Mouse (Mus musculus) forebrain, embryonic 12.5 days (tissue): Measurements from ENCODE around the gene Car6. TPM values are rescaled to one million over a fixed set of nuclear protein-coding genes. Genes with fewer than 3 reads are reported as not detected.

Experiments used
- ATAC-seq: fragments of 200-750 bp; cut with Nextera tagmentation; 2 replicates; pipeline ENCODE4 v1.8.0; 2017; ENCODE audit warnings: moderate TSS enrichment; ENCODE audit not compliant: low FRiP score
- H3K27ac ChIP-seq: fragments of 300-500 bp; sonication (generic); 2 replicates; pipeline ENCODE4 v1.5.1; 2016; ENCODE audit warnings: mild to moderate bottlenecking
- H3K27me3 ChIP-seq: fragments of 300-500 bp; sonication (generic); 2 replicates; pipeline ENCODE4 v1.6.1; 2016; ENCODE audit warnings: mild to moderate bottlenecking
- H3K36me3 ChIP-seq: fragments of 300-500 bp; sonication (generic); replicated peaks from 2 replicates; pipeline ENCODE4 v1.6.1; 2016; ENCODE audit warnings: mild to moderate bottlenecking
- H3K4me1 ChIP-seq: fragments of 300-500 bp; sonication (generic); 2 replicates; pipeline ENCODE4 v1.6.1; 2016
- H3K4me2 ChIP-seq: fragments of 300-500 bp; sonication (generic); 2 replicates; pipeline ENCODE4 v1.6.1; 2016; ENCODE audit warnings: mild to moderate bottlenecking, moderate library complexity
- H3K4me3 ChIP-seq: fragments of 300-500 bp; sonication (generic); replicated peaks from 2 replicates; pipeline ENCODE4 v1.5.1; 2016; ENCODE audit warnings: mild to moderate bottlenecking
- H3K9ac ChIP-seq: fragments of 300-500 bp; sonication (generic); 2 replicates; pipeline ENCODE4 v1.6.1; 2016; ENCODE audit warnings: mild to moderate bottlenecking
- H3K9me3 ChIP-seq: fragments of 300-500 bp; sonication (generic); 2 replicates; pipeline ENCODE4 v1.6.1; 2016
- WGBS: fragments of 180-500 bp; shearing (Covaris S2); methylation state at CpG from one replicate; pipeline ENCODE4 v1.1.7; 2016; 5-methylcytosine and 5-hydroxymethylcytosine counted together
- polyA plus RNA-seq: library from polyadenylated mRNA; unstranded; fragments of >200 nt; fragmentation: Nextera tagmentation; extraction: Ambion mirVana; gene quantifications from 2 replicates; pipeline ENCODE4 v1.2.1, GENCODE M21; 2016

Gene Car6
- polyA plus RNA-seq, 1 experiment from 2014 or later = not detected

- peaks cover 56% of the 10 kb centered on the region for H3K4me1 ChIP-seq
- ATAC-seq = no peak
Observed at GRCm38 (mm10) chr4:150237636-150238361, 36.7 kb upstream of the Car6 start.

GRCm38 (mm10) chr4:150236521-150237481, 35.7 kb upstream of the Car6 start, which contains the start of gene Eno1:
Gene Eno1 (plus strand): TSS chr4:150236721.
- Histone ChIP-seq H3K9me3 (no peaks in the 10 kb centered on the region), H3K27me3 (peaks cover 6% of the 10 kb centered on the region; the same call in 1 of the 2 replicates), H3K27ac (peak within 1 kb of the TSS; percentile 99), H3K4me2 (peak within 1 kb of the TSS; percentile 87), H3K36me3 (peaks cover 14% of the 10 kb centered on the region), H3K4me1 (peaks cover 51% of the 10 kb centered on the region), H3K9ac (peak within 1 kb of the TSS; percentile 87), H3K4me3 (peak within 1 kb of the TSS; percentile 82)
- under 1% methylated on average over 77 of the region's 78 CpGs for WGBS
- ATAC-seq = peak; percentile 97

More at GRCm38 (mm10) chr4:150237636-150238361, 36.7 kb upstream of the Car6 start:
- Histone ChIP-seq H3K9ac (peak overlapping the region; percentile 87), H3K27me3 (no peaks in the 10 kb centered on the region), H3K27ac (peak overlapping the region; percentile 99), H3K36me3 (peaks cover 24% of the 10 kb centered on the region), H3K9me3 (no peaks in the 10 kb centered on the region), H3K4me2 (peak overlapping the region; percentile 87), H3K4me3 (peak overlapping the region; percentile 82)
- WGBS = under 1% methylated on average over 21 of the region's 21 CpGs

DNA sequence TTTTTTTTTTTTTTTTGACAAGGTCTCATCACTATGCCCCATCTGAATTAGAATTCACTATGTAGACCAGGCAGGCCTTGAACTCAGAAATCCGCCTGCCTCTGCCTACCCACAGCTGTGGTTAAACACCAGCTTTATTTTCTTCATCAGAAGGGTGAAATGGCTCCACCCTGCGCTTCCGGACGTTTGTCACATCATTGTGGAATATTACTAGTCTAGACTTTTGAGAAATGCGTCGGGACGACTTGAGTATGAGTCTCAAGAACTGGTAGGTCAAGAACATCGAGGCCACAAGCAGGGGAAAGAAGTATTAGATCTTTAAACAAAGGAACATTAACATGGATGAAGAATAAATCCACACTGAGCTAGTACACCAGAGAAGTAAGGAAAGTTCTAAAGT, 34.9 kb upstream of the Car6 start:
- no peak for ATAC-seq
- Histone ChIP-seq H3K9me3 (no peaks in the 10 kb centered on the region), H3K4me1 (peaks cover 50% of the 10 kb centered on the region), H3K4me3 (peak overlapping the region; percentile 82), H3K27me3 (peaks cover 12% of the 10 kb centered on the region; the same call in 1 of the 2 replicates), H3K9ac (peak overlapping the region; percentile 87; the same call in 1 of the 2 replicates), H3K27ac (peak overlapping the region; percentile 99), H3K4me2 (peak overlapping the region; percentile 87), H3K36me3 (peaks cover 7% of the 10 kb centered on the region)
- 83% methylated on average over 8 of the region's 8 CpGs for WGBS

GRCm38 (mm10) chr4:150235585-150235984, 34.5 kb upstream of the Car6 start:
- peaks cover 3% of the 10 kb centered on the region for H3K36me3 ChIP-seq
- ATAC-seq = no peak
- H3K4me3 ChIP-seq = no peak overlapping the region
- H3K9ac ChIP-seq = no peak overlapping the region
- no peaks in the 10 kb centered on the region for H3K9me3 ChIP-seq
- no peak overlapping the region for H3K4me2 ChIP-seq
- peaks cover 14% of the 10 kb centered on the region; the same call in 1 of the 2 replicates for H3K27me3 ChIP-seq
- H3K4me1 ChIP-seq = peaks cover 53% of the 10 kb centered on the region
- WGBS = 68% methylated on average over 4 of the region's 4 CpGs
- no peak overlapping the region; the same call in 1 of the 2 replicates for H3K27ac ChIP-seq

GRCm38 (mm10) chr4:150234599-150235327, 33.6 kb upstream of the Car6 start:
- no peak overlapping the region for H3K4me3 ChIP-seq
- 39% methylated on average over 8 of the region's 8 CpGs for WGBS
- no peak for ATAC-seq
- peaks cover 55% of the 10 kb centered on the region for H3K4me1 ChIP-seq
- no peaks in the 10 kb centered on the region for H3K9me3 ChIP-seq
- no peak overlapping the region for H3K4me2 ChIP-seq
- peaks cover 15% of the 10 kb centered on the region; the same call in 1 of the 2 replicates for H3K27me3 ChIP-seq
- H3K9ac ChIP-seq = no peak overlapping the region
- no peaks in the 10 kb centered on the region; the same call in 1 of the 2 replicates for H3K36me3 ChIP-seq
- H3K27ac ChIP-seq = peak overlapping the region; percentile 67

DNA sequence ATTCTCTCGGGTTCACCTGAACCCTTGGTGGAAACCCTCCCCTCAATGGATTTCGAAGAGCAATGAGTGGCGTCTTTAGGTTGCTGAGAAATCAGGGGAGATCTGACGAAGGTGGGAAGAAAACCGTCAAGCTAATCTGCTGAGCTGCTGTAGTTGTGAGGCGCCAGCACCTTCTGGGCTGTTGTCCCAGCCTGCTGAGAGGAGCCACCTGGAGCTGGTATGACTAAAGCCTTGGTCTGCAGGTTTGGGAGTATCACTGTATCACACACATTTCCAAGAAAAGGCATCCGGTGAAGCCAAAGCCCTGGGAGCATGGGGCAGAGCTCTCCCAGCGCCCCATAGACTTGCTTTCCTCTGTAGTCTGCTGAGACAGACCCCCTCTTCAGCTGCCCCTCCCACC, 30.7 kb upstream of the Car6 start:
- no peak for ATAC-seq
- no peak overlapping the region for H3K4me3 ChIP-seq
- no peaks in the 10 kb centered on the region for H3K9me3 ChIP-seq
- H3K27me3 ChIP-seq = peaks cover 15% of the 10 kb centered on the region; the same call in 1 of the 2 replicates
- no peak overlapping the region for H3K4me2 ChIP-seq
- H3K9ac ChIP-seq = no peak overlapping the region
- H3K4me1 ChIP-seq = peaks cover 49% of the 10 kb centered on the region
- no peak overlapping the region for H3K27ac ChIP-seq
- H3K36me3 ChIP-seq = no peaks in the 10 kb centered on the region
- 60% methylated on average over 8 of the region's 8 CpGs for WGBS

DNA sequence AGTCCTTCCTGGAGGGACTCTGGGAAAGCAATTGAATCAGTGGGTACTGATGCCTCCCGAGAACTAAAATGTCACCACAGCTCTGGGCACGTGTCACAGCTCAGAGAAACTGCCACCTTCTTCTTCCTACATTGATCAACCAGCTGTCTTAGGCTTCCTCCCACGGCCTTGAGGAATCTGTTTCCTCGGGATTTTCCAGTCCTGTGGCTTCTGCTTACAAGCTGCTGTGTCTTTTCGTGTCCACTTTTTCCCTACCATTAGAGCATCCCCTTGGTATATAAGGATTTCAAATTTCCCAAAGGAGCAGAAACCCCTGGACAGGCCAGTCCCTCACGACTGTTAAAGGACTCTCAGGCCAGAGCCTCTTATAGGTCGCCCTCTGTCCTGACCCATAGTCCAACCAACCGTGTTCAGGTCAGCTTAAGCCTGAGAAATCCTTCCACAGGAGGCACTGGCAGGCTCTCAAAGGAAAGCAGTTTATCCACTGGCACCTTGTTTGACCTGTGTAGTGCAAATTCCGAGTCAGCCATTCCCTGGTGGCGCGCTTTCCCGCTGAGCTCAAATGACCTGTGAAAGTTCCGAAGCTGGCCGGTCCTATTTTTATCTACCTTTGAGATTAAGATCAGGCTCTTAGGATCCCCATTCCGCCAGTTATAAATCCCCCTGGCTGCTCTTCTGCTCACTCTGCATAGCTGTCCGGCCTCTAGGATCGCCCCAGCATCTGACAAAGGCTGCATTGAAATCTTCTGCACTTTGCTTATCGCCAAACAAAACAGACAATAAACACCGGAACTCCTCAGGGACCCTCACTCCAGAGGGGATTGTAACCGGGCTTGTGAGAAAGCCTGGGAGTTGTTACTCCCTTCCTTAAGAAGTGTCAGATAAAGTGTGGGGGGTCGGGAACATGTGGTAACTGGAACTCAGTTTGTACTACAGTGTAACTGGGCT, 29.6 kb upstream of the Car6 start:
- peaks cover 15% of the 10 kb centered on the region; the same call in 1 of the 2 replicates for H3K27me3 ChIP-seq
- H3K4me2 ChIP-seq = peak overlapping the region; percentile 0; the same call in 1 of the 2 replicates
- WGBS = 7% methylated on average over 21 of the region's 21 CpGs
- no peaks in the 10 kb centered on the region for H3K9me3 ChIP-seq
- H3K27ac ChIP-seq = no peak overlapping the region
- H3K4me1 ChIP-seq = peaks cover 47% of the 10 kb centered on the region
- 0 out of 2 replicates have a peak overlapping the region, but pooled peaks have one; percentile 26 for H3K9ac ChIP-seq
- no peak for ATAC-seq
- no peaks in the 10 kb centered on the region for H3K36me3 ChIP-seq
- H3K4me3 ChIP-seq = no peak overlapping the region

DNA sequence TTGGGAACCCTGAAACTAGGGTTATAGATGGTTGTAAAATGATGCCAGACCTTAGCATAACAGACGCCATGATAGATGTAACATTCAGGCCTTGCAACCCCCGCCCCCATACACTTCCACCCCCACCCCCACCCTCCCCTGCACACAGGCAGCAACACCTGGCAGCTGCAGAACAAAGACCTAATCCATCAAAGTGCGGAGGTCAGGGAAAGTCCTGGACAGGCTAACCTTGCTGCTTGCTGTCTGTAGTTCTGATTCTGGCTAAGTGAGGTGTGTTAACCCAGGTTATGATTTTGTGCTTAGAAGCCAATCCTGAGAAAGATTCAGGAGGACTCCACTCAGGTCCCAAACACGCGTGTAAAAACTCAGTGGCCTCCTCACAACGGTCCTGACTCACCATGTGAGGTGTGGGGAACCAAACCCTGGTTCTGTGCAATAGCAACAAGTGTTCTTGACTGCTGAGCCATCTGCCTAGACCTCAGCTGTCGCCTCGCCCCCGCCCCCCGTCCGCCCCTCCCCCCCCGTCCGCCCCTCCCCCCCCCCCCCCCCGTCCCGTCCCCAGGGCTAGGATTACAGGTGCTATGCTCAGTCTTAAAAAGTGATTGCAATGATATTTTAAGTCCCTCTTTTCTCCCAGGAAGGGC, 28.7 kb upstream of the Car6 start:
- no peaks in the 10 kb centered on the region for H3K9me3 ChIP-seq
- no peak overlapping the region for H3K4me3 ChIP-seq
- peaks cover 15% of the 10 kb centered on the region; the same call in 1 of the 2 replicates for H3K27me3 ChIP-seq
- WGBS = 38% methylated on average over 9 of the region's 15 CpGs
- H3K36me3 ChIP-seq = no peaks in the 10 kb centered on the region
- no peak overlapping the region for H3K27ac ChIP-seq
- no peak overlapping the region for H3K4me2 ChIP-seq
- H3K9ac ChIP-seq = no peak overlapping the region
- no peak for ATAC-seq
- peaks cover 42% of the 10 kb centered on the region for H3K4me1 ChIP-seq

GRCm38 (mm10) chr4:150228581-150229348, 27.6 kb upstream of the Car6 start:
- no peak overlapping the region for H3K9ac ChIP-seq
- ATAC-seq = no peak
- H3K27me3 ChIP-seq = peaks cover 15% of the 10 kb centered on the region; the same call in 1 of the 2 replicates
- H3K27ac ChIP-seq = no peak overlapping the region
- no peaks in the 10 kb centered on the region for H3K9me3 ChIP-seq
- 48% methylated on average over 7 of the region's 7 CpGs for WGBS
- no peak overlapping the region for H3K4me3 ChIP-seq
- H3K4me2 ChIP-seq = no peak overlapping the region
- no peaks in the 10 kb centered on the region for H3K36me3 ChIP-seq
- peaks cover 34% of the 10 kb centered on the region for H3K4me1 ChIP-seq
